Mouse (Mus musculus) embryonic facial prominence, embryonic 11.5 days (tissue): ENCODE data around the gene Stxbp6. TPM values are rescaled to one million over a fixed set of nuclear protein-coding genes. Genes with fewer than 3 reads are reported as not detected.

ENCODE experiments used
- ATAC-seq: fragments of 200-750 bp; cut with Nextera tagmentation; replicated peaks from 2 replicates; pipeline ENCODE4 v1.8.0; 2017; ENCODE audit warnings: low read depth; ENCODE audit not compliant: insufficient number of reproducible peaks, low FRiP score, low TSS enrichment
- DNase-seq: peaks from one replicate; pipeline ENCODE4 v3.0.0-alpha.2; 2015; ENCODE audit warnings: low spot score
- H3K27ac ChIP-seq: fragments of 300-500 bp; sonication (generic); replicated peaks from 2 replicates; pipeline ENCODE4 v1.5.1; 2014; ENCODE audit warnings: mild to moderate bottlenecking, low read depth, low read length, control low read depth
- H3K27me3 ChIP-seq: fragments of 300-500 bp; sonication (generic); 2 replicates; pipeline ENCODE4 v1.6.1; 2014; ENCODE audit warnings: mild to moderate bottlenecking, low read length, moderate library complexity, mixed read lengths; ENCODE audit not compliant: control insufficient read depth, insufficient read depth
- H3K36me3 ChIP-seq: fragments of 300-500 bp; sonication (generic); replicated peaks from 2 replicates; pipeline ENCODE4 v1.6.1; 2014; ENCODE audit warnings: low read depth, mild to moderate bottlenecking, low read length, moderate library complexity, mixed read lengths; ENCODE audit not compliant: control insufficient read depth, insufficient read depth
- H3K4me1 ChIP-seq: fragments of 300-500 bp; sonication (generic); 2 replicates; pipeline ENCODE4 v1.6.1; 2014; ENCODE audit warnings: low read length, mixed read lengths; ENCODE audit not compliant: control insufficient read depth, insufficient read depth
- H3K4me2 ChIP-seq: fragments of 300-500 bp; sonication (generic); 2 replicates; pipeline ENCODE4 v1.6.1; 2014; ENCODE audit warnings: low read depth, mild to moderate bottlenecking, control low read depth, low read length, moderate library complexity
- H3K4me3 ChIP-seq: fragments of 300-500 bp; sonication (generic); 2 replicates; pipeline ENCODE4 v1.5.1; 2014; ENCODE audit warnings: low read depth, low read length, control low read depth
- H3K9ac ChIP-seq: fragments of 300-500 bp; sonication (generic); replicated peaks from 2 replicates; pipeline ENCODE4 v1.6.1; 2014; ENCODE audit warnings: mild to moderate bottlenecking, control low read depth, low read length
- H3K9me3 ChIP-seq: fragments of 300-500 bp; sonication (generic); replicated peaks from 2 replicates; pipeline ENCODE4 v1.6.1; 2016; ENCODE audit warnings: mild to moderate bottlenecking, low read length, inconsistent platforms, mixed read lengths; ENCODE audit not compliant: control insufficient read depth
- WGBS: fragments of 180-500 bp; shearing (Covaris S2); extraction: QIAGEN DNeasy Blood & Tissue Kit; methylation state at CpG from one replicate; pipeline ENCODE4 v1.1.7; 2014; 5-methylcytosine and 5-hydroxymethylcytosine counted together
- polyA plus RNA-seq: library from polyadenylated mRNA; unstranded; fragments of >200 nt; fragmentation: Nextera tagmentation; extraction: Ambion mirVana; gene quantifications from 2 replicates; pipeline ENCODE4 v1.2.1, GENCODE M21; 2014

The Stxbp6 gene
- polyA plus RNA-seq, 1 experiment from 2014 or later, result 8.9 TPM

GRCm38 (mm10) chr12:44928456-44928855 is 146.1 kb downstream of the Stxbp6 start:
- Histone ChIP-seq H3K36me3 (no peaks in the 10 kb centered on the region), H3K4me1 (no peaks in the 10 kb centered on the region), H3K9me3 (no peaks in the 10 kb centered on the region), H3K4me3 (no peak overlapping the region), H3K4me2 (no peak overlapping the region), H3K9ac (no peak overlapping the region), H3K27ac (no peak overlapping the region), H3K27me3 (no peaks in the 10 kb centered on the region)
- DNase-seq (no peak), ATAC-seq (no peak)
- WGBS, result 27% methylated on average over 3 of the region's 3 CpGs

GRCm38 (mm10) chr12:44925901-44926300 is 148.6 kb downstream of the Stxbp6 start:
- 35% methylated on average over 3 of the region's 3 CpGs for WGBS
- no peak overlapping the region for H3K27ac ChIP-seq
- H3K27me3 ChIP-seq, result no peaks in the 10 kb centered on the region
- no peaks in the 10 kb centered on the region for H3K9me3 ChIP-seq
- no peak overlapping the region for H3K4me3 ChIP-seq
- DNase-seq (no peak), ATAC-seq (no peak)
- no peaks in the 10 kb centered on the region for H3K36me3 ChIP-seq
- H3K9ac ChIP-seq, result no peak overlapping the region
- no peaks in the 10 kb centered on the region for H3K4me1 ChIP-seq
- H3K4me2 ChIP-seq, result no peak overlapping the region

- ATAC-seq, result no peak
- Histone ChIP-seq H3K27me3 (no peaks in the 10 kb centered on the region), H3K4me1 (no peaks in the 10 kb centered on the region), H3K4me3 (no peak overlapping the region), H3K9me3 (no peaks in the 10 kb centered on the region), H3K27ac (no peak overlapping the region), H3K36me3 (no peaks in the 10 kb centered on the region), H3K4me2 (no peak overlapping the region), H3K9ac (no peak overlapping the region)
- DNase-seq, result no peak
- 90% methylated on average over 3 of the region's 3 CpGs for WGBS
Observed at GRCm38 (mm10) chr12:44923273-44923672, 151.2 kb downstream of the Stxbp6 start.

GRCm38 (mm10) chr12:44922241-44922640 is 152.3 kb downstream of the Stxbp6 start:
- no peak for DNase-seq
- Histone ChIP-seq H3K9ac (no peak overlapping the region), H3K4me3 (no peak overlapping the region), H3K4me2 (no peak overlapping the region), H3K27me3 (no peaks in the 10 kb centered on the region), H3K27ac (no peak overlapping the region), H3K4me1 (no peaks in the 10 kb centered on the region), H3K36me3 (no peaks in the 10 kb centered on the region), H3K9me3 (no peaks in the 10 kb centered on the region)
- 63% methylated on average over 4 of the region's 4 CpGs for WGBS
- no peak for ATAC-seq

- no peak for ATAC-seq
- WGBS, result 86% methylated on average over 2 of the region's 2 CpGs
Observed at GRCm38 (mm10) chr12:44919613-44920012, 154.9 kb downstream of the Stxbp6 start.

GRCm38 (mm10) chr12:44918929-44919328 is 155.6 kb downstream of the Stxbp6 start:
- DNase-seq, result no peak
- Histone ChIP-seq H3K4me2 (no peak overlapping the region), H3K4me1 (no peaks in the 10 kb centered on the region), H3K9me3 (no peaks in the 10 kb centered on the region), H3K9ac (no peak overlapping the region), H3K36me3 (no peaks in the 10 kb centered on the region), H3K27ac (no peak overlapping the region), H3K27me3 (no peaks in the 10 kb centered on the region), H3K4me3 (no peak overlapping the region)
- no peak for ATAC-seq
- WGBS, result 93% methylated on average over 2 of the region's 2 CpGs

More at GRCm38 (mm10) chr12:44919613-44920012, 154.9 kb downstream of the Stxbp6 start:
- Histone ChIP-seq H3K27ac (no peak overlapping the region), H3K9ac (no peak overlapping the region), H3K27me3 (no peaks in the 10 kb centered on the region), H3K36me3 (no peaks in the 10 kb centered on the region), H3K4me1 (no peaks in the 10 kb centered on the region), H3K4me2 (no peak overlapping the region), H3K4me3 (no peak overlapping the region), H3K9me3 (no peaks in the 10 kb centered on the region)
- no peak for DNase-seq

- Histone ChIP-seq H3K36me3 (no peaks in the 10 kb centered on the region), H3K4me1 (no peaks in the 10 kb centered on the region), H3K4me2 (no peak overlapping the region), H3K27me3 (no peaks in the 10 kb centered on the region), H3K9me3 (no peaks in the 10 kb centered on the region), H3K4me3 (no peak overlapping the region), H3K27ac (no peak overlapping the region), H3K9ac (no peak overlapping the region)
- WGBS, result 81% methylated on average over 4 of the region's 4 CpGs
- ATAC-seq, result no peak
- DNase-seq, result no peak
Observed at GRCm38 (mm10) chr12:44913854-44914253, 160.7 kb downstream of the Stxbp6 start.

- 60% methylated on average over 3 of the region's 3 CpGs for WGBS
Observed at GRCm38 (mm10) chr12:44908028-44908702, 166.3 kb downstream of the Stxbp6 start.

More at GRCm38 (mm10) chr12:44908028-44908702, 166.3 kb downstream of the Stxbp6 start:
- Histone ChIP-seq H3K4me1 (no peaks in the 10 kb centered on the region), H3K9ac (no peak overlapping the region), H3K27ac (no peak overlapping the region), H3K4me2 (no peak overlapping the region), H3K4me3 (no peak overlapping the region), H3K9me3 (no peaks in the 10 kb centered on the region), H3K27me3 (no peaks in the 10 kb centered on the region), H3K36me3 (no peaks in the 10 kb centered on the region)
- DNase-seq, result no peak
- ATAC-seq, result no peak
